Mouse (Mus musculus) spleen, adult 18-20 months (tissue): ENCODE measurements around the gene Ldb2.

Source experiments
- DNase-seq, 2 experiments: peaks; one replicate each; pipeline ENCODE4 v3.0.0; 2022; ENCODE audit warnings: mixed read lengths in 2 of 2

Gene Ldb2

DNA sequence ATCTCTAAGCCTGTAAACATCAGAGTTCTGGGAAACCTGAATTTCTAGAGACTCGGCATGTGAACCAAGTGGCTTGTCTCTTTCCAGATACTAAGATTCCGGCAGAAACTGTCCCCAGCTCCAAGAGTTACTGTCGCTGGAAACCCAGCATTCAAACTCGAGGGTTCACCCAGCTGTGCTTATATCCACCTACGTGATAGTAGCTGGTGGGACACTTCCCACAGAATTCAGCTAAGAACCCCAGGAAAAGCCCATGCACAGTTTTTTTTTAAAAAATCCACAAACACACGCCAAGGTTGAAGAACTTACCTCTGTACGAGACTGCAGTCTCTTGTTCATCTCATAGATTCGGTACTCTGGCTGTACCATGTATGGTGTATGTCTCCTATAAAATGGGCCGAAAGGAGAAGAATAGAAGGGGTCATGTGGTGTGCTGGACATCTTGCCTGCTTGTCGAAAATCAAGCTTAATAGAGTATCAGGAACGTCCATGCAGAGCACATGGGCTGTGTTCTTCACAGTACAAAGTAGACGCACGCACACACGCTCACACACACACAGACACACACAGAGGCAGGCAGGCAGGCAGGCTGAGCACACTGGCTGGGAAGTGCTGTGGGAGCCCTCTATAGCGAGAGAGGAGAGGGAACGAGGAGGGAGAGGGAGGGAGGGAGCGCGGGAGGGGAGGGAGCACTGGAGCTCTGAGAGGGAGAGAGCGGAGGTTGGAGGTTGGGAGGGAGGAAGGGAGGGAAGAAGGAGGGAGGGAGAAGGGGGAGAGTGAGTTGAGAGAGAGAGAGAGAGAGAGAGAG is at the start of gene Ldb2:
Gene Ldb2 (minus strand): TSS at position 628 of the 808 bp plus-strand sequence.
- no peak for DNase-seq

DNA sequence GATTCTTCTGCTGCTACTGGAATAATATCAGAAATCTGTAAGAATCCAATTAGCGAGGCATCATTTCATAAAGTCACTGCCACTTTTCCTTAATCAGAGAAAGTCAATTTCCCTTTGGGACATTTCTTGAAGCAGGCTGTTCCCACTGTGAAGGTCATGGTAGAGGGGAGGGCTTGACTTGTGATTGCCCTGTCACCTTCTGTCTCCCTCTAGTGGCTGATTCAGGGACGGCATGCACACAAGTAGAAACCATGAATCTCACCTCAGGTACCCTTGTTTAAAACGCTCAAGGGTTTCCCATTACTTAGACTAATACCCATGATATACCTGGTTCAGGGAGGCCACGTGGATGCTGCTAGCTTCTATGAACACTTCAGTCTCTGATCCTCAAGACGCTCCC is 31.8 kb upstream of the Ldb2 start:
- peak in 1 of 2 experiments; percentile 14 for DNase-seq

DNA sequence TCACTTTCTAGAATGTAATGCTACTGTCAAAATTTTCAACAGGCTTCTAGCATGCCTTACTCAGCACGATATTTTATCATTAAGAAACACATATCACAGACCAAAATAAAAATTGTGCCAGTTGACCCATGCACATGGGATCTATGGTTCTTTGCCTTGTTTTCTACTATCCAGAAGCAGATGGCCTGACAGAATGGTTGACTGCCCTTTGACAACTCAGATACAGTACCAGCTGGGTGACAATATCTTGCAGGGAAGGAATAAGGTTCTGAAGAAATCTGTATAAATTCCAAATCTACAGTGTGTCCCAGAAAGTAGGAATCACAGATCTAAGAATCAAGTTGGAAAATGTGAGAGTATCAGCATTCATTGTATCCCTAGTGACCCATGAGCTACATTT is 16.0 kb upstream of the Ldb2 start:
- DNase-seq = no peak

DNA sequence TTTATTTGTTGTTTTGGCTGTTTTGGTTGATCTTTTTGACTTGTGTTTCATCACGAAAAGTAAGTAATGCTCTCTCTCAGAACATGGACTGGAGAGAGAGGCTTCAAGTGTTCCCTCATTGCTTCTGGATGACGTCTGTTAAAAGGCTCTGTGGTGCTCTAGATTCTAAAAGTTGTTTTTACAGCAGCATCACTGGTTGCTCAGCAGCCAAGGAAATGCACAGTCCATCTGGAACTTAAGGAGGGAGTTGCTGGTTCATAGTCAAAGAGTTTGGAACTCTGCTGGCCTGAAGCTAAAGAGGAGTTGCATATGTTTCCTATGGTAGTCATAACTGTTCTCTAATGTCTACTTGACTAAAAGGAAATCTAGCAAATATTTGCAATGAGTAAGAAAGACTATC is 6.5 kb upstream of the Ldb2 start:
- no peak for DNase-seq

DNA sequence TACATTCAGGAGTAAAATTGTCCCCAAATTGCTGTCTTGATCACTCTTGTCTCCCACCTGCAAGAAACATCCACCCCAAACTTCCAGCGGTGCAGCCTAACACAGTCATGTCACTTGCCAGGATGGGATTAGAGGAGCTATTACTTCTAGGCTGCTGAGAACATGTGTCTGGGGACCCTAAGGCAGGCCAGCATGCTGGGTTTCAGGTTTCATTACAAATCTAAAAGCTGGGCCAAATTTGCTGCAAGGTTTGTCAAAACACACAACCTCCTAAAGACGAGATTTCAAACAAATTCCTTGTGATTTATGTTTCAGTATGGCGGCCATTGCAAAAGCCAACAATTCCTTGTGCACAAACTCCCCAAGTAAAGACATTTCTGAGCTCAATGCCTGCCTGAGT is 1.6 kb upstream of the Ldb2 start:
- DNase-seq = no peak

DNA sequence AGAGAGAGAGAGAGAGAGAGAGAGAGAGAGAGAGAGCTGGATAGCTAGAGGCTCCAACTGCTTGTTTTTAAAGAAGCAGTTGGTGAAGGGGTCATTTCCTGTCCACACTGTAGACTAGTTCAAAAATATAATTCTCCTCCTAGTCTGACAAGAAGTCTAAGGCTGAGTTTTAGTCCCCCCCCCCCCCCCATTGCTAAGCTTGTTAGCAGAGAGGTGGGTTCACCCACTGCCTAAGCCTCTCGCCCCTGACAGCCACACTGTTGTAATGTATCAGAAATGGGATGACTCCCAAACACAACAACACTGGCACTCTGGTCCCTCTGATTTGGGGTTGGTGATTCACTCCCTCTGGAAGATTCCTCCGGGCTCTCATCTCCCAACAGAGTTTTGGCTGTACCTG is 381 bp upstream of the Ldb2 start:
- DNase-seq = no peak

DNA sequence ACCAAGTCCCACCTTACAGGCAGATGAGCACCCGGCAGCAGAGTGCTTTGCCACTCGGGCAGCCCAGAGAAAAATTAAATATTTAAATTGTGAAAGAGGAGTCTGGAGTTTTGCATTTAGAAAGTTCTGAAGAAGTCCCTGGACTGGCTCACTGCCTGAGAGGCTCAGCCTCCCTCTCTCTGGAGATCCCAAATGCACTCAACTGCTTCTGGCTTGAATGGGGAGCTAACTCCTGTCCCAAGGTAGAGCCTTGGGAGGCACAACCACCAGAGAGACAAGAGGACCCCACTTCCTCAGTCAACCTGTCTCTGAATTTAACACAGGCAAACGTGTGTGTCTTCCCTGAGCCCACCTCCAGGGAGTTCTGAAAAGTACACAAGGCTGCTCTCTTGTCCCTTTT is 987 bp downstream of the Ldb2 start:
- DNase-seq = no peak

DNA sequence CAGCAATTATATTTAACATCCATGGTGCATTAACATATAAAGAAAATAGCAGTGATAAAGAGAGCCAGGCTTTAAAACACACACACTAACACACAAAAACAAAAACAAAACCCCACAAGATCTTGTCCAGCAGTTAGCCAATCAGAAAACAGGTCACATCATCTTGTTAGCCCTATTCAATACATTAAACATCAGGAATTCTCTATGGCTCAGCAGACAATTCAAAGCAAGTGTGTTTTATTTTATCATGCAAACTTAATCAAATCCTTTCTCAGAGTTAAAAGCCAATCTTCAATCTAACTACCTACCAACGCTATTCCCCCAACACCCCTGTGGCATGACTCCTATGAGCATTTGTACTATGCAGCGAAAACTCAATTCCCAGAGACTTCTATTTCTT is 1.4 kb downstream of the Ldb2 start:
- DNase-seq = no peak

DNA sequence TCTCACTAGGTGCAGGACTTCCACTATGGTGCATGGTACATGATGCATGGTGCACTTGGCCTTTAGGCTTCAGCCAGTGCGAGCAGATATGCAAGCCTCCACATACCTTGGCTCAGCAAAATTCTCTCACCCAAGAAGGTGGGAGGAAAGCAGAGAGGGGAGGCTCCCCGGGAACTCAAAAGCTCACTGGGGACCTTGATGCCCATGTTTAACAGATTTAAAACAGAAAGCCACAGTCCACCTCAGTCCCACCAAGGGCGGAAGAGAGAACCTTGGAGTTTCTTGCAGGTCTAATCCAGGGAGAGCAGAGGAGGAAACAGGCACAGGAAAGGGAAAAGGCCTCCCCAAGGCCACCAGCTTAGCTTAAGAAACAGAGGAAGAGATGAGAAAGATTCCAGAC is 14.9 kb downstream of the Ldb2 start:
- no peak for DNase-seq

DNA sequence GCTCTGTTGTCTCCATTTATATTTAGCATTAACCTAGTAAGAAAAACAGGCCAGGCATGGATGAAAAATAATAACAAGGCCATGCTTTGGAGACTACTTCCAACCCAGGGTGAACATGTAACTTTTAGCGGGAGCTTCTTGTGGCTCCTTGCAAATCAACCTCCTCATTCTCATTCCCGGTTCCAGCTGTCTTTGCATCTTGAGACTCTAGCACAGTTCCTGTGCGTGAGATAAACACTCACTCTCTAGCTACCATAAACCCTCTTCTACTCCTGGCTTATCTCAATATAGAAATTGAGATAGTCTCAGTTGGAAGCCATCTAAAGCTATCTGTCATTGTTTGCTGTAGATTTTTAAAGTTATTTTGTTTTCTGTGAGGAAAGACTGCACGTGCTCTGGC is 20.1 kb downstream of the Ldb2 start:
- no peak for DNase-seq

DNA sequence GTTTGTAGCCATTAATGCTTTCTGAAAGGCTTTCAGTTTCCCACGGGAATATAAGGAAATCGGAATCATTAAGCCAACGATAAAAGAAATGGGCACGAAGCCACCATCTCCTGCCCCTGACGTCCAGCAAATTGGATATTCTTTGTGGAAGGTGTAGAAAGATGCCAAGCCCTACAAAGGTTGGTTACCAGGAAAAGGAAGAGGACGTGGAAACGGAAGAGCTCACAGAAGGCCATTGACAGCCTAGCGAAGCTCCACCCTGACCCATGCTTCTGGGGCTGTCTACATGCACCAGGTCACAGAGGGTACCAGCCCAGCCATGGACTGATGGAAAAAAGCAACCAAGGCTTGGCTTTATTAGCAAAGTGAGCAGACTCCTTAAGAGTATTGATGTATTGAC is 31.0 kb downstream of the Ldb2 start:
- DNase-seq = no peak

DNA sequence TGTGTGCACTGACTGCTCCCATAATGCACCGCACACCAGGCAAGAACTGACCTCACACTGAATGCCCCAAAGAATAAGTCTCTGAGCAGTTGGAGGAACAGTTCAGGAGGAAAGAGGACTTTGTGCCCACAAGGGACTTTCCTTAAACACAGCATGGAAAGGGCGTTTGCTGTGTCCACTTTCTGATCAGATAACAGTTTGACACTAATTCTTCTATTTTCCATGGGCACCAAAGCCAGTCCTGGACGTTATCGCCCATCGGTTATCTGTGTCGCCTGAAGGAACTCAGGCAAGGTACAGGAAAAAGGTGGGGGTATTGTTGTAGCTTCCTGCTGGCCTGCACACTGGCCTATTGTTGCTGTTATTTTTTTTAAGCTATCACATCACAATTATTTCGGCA is 34.6 kb downstream of the Ldb2 start:
- DNase-seq = no peak

DNA sequence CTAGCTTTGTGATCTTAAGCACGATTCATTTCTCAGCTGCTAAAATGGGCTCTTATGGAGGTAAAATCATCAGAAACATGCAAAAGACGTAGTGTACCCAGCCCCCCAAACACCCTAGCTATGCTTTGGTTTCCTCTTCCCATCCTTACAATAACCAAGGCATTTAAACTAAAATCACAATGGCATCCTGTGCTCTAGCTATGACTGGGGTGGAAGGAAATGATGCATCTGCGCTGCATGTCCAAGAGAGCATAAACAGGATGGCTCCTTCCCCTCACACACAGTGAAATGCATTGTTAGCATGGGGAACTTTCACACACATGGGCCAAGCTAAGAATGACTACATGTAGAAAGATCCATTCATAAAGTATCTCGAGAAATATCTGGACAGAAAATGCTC is 40.3 kb downstream of the Ldb2 start:
- no peak for DNase-seq

DNA sequence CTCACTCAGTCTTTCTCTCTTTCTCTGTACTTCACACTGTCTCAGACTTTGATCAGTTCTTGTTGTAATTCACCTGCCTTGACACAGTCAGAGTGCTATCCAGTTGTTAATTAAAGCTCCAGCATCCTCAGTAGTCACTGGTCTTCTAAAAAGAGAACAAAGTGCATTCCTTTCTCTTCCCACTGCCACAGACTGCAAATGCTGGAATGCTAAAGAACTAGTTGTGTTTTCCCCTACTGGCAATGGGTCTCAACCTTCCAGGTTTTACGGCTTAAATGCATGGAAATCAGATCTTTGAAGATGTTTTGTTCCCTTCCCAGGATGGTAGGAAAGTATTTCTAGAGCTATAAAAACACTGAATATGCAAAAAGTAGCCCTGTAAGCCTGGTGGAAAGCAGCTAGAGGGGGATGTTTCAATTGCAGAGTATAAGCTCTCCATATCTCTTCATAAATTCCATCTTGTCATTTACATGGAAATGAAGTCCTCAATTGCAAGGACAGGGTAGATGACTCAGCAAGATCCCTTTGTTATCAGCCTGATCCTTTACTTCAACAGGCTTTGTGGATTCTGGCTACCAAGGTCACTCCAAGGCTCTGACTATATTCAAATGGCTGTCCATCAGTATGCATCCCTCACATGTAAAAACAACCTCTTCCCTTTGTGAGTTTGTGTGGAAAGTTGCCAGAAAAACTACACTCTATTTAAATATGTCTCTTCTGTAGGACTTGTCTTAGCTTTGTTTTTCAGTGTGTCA is 45.1 kb downstream of the Ldb2 start:
- DNase-seq = no peak

DNA sequence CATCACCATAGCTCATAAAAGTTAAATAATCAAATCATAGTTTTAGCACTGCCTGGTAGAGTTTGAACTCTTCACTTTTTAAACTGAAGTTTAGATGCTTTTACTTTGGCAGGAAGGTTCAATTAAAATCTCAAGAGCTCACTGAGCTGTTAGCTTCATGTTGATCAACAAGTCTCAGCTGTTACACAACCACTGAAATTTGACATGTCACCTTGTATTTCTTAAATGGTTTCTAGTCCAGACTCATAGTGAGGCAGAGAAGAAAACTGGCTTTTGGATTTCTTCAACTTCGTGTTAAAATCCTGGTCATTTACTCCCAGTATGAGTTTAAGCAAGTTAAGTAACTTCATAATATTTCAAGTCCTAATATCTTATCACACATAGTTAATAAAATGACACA is 53.8 kb downstream of the Ldb2 start:
- DNase-seq = no peak

DNA sequence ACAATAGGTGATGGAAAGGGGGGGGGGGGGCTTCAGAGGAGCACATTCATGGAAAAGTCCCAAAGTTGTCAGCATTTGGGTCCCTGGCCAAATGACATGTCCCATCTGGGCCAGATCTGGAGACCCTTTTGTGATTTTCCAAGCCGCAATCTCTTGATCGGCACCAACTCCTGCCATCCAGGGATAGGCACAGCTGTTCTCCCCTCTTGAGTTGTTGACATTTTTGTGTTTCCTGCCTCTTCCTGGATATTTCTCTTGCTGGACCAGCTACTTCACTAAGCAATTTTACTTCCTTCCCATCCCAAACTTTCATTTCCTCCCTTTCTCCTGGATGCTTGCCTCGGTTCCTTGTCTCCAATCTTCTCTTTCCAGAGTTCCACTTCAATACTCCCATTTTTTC is 63.1 kb downstream of the Ldb2 start:
- DNase-seq = no peak

DNA sequence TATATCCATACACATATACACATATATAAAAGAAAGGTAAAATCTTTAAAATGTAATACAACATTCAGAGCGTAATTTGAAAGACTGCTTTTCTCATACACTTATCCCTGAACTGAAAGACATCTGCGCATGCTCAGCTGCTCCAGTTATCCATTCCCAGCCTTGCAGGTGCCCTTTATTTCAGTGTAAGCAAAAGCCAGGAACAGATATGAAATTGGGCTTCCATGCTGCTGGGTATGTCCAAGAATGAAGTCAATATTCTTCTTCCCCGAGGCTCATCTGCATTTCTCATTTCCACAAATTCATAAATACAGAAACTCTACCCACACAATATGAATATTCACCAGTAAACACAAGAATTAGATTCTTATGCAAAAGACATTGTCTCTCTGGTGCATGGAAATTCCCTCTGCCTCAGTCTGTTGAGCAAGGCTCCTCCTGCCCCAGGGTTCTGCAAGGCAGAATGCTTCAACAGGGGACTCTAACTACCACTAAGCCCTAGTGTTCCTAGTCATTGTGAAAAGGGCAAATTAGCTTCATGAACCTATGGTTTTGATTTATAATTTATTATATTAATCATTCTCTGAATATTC is 65.3 kb downstream of the Ldb2 start:
- no peak for DNase-seq

DNA sequence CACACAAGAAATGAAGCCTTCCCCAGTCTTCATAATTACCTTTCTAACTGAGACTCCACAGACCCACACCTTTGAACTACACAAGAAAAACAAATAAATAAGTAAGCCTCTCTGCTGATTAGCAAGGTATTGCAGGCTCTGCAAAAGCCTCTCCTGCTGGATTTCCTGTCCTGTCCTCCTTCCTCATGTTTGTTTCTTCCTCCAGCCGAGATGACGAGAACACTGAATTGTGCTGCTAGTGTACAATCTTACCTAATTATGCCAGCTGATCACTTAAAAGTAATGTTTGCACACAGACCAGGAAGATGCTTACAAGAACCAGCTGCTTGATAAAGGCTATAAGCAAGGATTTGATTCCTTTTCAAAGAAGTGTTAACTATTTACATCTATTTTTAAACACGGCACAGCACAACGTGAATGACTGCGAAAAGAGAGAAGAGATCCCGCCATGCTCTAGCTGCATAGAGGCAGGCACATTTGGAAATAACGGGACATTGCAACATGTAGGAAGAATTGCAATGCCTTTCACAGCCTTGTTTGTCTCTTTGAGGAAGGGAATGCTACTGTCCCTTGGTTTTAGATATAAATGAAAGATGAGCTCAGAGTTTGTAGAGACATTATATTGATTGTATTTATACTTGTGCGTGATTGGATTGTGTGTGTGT is 69.7 kb downstream of the Ldb2 start:
- DNase-seq = no peak

DNA sequence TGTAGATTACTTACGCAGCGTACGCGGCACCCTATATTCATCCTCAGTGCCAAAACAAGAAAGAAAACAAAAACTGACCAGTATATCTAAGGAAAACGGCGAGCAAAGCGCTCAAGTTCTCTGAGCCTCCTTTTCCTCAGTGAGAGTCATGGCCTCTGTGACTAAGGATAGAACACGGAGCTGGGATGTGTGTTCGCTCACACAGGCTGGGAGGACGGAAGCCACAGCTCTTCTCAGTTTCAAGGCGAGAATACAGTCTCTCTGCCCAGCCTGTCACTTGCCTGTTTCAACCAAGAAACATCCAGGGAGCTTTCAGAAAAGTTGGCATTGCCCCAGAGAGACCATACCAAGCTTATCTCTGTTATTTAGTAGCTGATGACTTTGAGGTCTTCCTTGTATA is 71.5 kb downstream of the Ldb2 start:
- no peak for DNase-seq

DNA sequence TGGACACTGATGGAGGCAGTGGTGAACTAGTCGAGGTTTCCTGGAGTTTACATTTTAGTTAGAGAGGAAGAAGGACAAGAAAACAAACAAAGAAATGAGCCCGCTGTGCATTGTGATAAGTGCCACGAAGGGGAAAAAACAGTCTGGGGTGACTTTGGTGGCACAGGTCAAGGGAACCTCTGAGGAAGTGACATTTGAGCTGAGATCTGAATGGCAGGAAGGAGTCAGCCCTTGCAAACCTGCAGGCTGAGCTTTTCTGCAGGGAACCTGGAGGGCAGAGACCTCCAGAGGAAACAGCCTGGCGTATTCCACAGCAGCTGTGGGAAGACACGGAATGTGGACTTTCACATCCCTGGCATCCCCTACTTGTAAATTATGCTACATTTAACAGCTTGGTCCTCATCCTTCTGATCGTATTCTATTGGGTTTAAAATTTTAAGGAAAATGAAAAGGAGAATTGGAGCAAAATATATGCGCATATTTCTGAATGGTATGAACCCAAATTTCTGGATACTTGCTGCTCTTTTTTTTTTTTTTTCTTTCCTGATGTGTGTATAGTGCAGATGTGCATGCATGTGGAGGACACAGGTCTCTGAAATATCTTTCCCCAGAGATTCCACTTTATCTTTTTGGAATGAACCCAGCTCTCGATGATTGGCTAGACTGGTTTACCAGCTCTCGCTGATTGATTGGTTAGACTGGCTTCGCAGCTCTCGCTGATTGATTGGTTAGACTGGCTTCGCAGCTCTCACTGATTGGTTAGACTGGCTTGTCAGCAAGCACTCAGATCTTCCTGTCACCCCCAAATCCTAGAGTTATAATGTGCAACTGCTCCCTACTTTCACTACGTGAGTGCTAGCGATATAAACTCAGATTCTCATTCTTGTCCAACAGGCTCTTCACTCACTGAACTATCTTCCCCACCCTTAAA is 72.7 kb downstream of the Ldb2 start:
- DNase-seq = no peak

DNA sequence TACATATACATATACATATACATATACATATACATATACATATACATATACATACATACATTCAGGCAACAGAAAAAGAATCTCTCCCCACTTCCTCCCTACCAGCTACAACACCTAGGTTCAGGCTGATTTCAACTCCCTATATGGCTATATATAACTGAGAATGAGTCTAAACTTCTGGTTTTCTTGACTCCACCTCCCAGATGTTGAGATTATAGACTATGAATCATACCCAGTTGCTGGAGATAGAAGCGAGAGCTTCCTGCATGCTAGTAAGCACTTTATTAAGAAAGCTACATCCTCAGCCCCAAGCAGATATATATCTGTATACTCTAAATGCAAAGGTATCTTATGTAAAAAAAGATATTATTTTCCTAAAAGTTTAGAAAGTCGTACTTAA is 74.0 kb downstream of the Ldb2 start:
- DNase-seq = no peak

DNA sequence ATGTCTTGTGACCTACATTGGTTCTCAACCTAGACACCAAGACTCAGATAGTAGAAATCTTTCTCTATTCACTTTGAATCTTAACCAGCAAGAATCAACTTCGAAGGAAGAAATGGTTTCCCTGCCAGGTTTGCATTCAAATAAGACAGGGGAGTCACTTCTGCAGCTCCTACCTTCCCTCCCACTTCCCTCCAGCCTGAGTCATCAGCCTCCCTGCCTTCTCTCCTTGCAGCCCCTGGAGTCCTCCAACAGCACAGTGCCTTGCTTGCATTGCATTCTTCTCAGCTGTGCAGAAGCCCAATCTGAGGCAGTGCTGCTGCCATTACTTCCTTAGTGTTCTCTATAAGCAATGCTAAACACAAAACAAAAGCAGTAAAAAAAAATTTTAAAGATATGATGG is 79.6 kb downstream of the Ldb2 start:
- DNase-seq = no peak
